Mouse (Mus musculus): ENCODE data around the gene Slc37a3. TPM values are rescaled to one million over a fixed set of nuclear protein-coding genes. Genes with fewer than 3 reads are reported as not detected.

The Slc37a3 gene
- polyA plus RNA-seq (2014; fragmentation: Illumina TruSeq; extraction: RNeasy Lipid Tissue Mini Kit (QIAGEN cat#74804); ENCODE audit: low read depth, low replicate concordance), result 25.4 TPM

DNA sequence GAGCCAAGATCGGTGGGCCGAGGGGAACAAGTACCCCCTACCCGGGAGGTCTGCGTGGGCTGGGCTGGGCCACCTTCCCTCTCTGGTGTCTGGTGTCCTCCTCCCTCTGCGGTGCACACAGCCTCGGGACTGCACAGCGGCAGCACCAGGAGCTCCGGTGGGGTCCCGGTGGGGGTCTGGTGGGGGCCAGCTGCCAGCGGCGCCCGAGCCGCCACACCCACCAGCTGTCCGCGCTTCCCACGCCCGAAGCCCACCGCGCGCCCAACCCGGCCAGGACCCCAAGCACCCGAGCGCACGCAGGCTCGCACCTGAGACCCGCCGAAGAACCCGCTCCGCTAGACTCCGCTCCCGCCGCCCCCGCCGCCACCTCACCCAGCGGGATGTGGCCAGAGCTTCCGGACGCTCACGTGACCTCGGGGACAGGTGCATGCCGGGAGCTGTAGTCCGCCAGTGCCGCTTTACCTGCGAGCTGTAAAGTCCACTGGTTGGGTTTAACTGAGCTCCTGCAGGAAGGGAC, at the start of gene Slc37a3:
TSS of gene Slc37a3 (minus strand) at position 365 of the 517 bp plus-strand sequence.

DNA sequence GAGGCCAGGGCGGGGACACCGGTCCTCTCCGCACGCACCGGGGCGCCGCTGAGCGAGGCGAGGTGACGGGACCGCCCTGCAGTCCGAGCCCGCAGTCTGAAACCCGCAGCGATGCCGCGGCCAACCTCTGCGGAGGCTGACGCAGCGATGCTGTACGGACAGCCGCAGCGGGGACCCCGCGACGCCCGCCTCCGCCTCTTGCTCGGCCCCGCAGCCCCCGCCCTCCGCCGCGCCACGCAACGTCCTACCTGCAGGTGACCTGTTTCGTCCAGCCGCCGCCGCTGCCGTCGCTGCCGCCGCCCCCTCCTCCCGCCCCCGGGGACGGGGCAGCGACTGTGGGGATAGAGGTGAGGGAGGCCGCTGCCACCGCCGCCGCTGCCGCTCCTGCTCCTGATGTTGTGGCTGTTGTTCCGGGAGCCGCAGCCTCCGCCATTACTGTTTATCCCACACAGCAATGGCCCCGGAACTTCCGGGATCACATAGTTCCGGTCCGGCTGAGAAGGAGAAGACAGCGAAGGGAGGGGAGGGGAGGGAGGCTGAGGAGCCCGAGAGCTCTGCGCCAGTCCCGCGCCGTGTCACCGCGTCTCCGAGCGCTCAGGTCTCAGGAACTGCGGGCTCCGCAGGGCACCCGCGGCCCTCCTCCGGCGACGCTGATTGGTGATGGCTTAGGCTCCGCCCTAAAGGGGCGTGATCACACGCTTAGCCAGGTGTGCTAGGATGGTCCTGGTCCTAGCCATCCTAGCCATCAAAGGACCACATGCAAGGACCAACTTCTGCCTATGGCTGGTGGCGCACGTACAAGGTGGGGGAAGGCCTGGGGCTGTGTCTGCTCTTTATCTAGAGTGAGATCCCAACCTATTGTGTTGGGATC, 42.6 kb upstream of the Slc37a3 start, which contains the start of gene Mkrn1:
TSS of gene Mkrn1 (minus strand) at position 612 of the 871 bp plus-strand sequence.

DNA sequence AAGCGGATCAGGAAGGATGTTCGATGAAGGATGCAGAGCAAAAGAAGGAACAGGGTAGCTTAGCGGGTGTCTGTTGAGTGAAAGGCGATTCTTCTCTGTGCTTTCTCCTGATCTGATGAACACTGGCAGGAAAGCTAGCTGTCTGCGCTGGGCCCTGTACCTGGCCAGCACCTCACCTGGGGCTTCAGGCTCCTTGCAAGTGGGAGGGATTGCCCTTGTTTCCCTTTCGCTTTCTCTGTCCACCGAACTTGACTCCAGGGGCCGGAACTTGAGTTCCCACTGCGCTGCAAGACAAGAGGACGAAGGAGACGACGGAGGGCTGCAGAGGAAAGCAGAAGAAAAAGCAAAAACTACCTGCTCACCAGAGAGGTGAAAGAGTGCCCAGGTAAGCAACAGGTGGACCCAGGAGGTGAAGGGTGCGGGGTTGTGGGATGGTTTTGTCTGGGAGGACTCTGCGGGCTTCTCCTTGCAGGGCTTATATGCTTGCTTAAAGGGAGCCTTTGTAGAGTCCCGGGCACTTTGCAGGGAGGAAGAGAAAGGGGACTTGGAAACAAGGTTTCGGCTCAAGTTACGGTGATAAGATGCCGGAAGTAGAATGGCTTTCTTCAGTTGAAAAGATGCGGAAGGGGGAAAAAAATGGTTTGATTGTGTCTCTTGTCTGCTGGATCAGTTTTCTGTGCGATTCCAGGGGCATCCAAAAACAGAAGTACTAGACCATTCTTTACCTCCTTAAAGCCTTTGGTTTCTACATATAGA, 3.8 kb upstream of the Slc37a3 start, which contains the start of gene Rab19:
TSS of gene Rab19 (plus strand) at position 51 of the 756 bp plus-strand sequence.

Other genes starting within 250 kb of the Slc37a3 start
- 47.1 TPM for gene Kdm7a, start 170.9 kb downstream of the Slc37a3 start, polyA plus RNA-seq (2014; fragmentation: Illumina TruSeq; extraction: RNeasy Lipid Tissue Mini Kit (QIAGEN cat#74804); ENCODE audit: low read depth, low replicate concordance)
- not detected for gene Rab19, start 3.5 kb upstream of the Slc37a3 start, polyA plus RNA-seq (2014; fragmentation: Illumina TruSeq; extraction: RNeasy Lipid Tissue Mini Kit (QIAGEN cat#74804); ENCODE audit: low read depth, low replicate concordance)
- 47.9 TPM for gene Mkrn1, start 42.8 kb upstream of the Slc37a3 start, polyA plus RNA-seq (2014; fragmentation: Illumina TruSeq; extraction: RNeasy Lipid Tissue Mini Kit (QIAGEN cat#74804); ENCODE audit: low read depth, low replicate concordance)
- 1.4 TPM for gene Dennd2a, start 180.2 kb upstream of the Slc37a3 start, polyA plus RNA-seq (2014; fragmentation: Illumina TruSeq; extraction: RNeasy Lipid Tissue Mini Kit (QIAGEN cat#74804); ENCODE audit: low read depth, low replicate concordance)
- 4.7 TPM for gene Adck2, start 196.2 kb upstream of the Slc37a3 start, polyA plus RNA-seq (2014; fragmentation: Illumina TruSeq; extraction: RNeasy Lipid Tissue Mini Kit (QIAGEN cat#74804); ENCODE audit: low read depth, low replicate concordance)
- not detected for gene Gm42420, start 208.1 kb upstream of the Slc37a3 start, polyA plus RNA-seq (2014; fragmentation: Illumina TruSeq; extraction: RNeasy Lipid Tissue Mini Kit (QIAGEN cat#74804); ENCODE audit: low read depth, low replicate concordance)
- gene Ndufb2, start 214.9 kb upstream of the Slc37a3 start, polyA plus RNA-seq (2014; fragmentation: Illumina TruSeq; extraction: RNeasy Lipid Tissue Mini Kit (QIAGEN cat#74804); ENCODE audit: low read depth, low replicate concordance), result 82.9 TPM